Mouse (Mus musculus) gonadal fat pad, adult 2 months (tissue): ENCODE results near the gene Arnt2. TPM values are rescaled to one million over a fixed set of nuclear protein-coding genes. Genes with fewer than 3 reads are reported as not detected.

ENCODE experiments used
- DNase-seq: peaks from one replicate; pipeline ENCODE4 v3.0.0-alpha.2; 2012; ENCODE audit warnings: low read depth
- polyA plus RNA-seq: library from polyadenylated mRNA; depleted of rRNA; stranded (reverse); fragments of >200 nt; gene quantifications from 2 replicates; pipeline ENCODE4 v1.2.3, GENCODE M21; 2012

Arnt2 gene
- polyA plus RNA-seq, 1 experiment: 29.1 TPM

DNA sequence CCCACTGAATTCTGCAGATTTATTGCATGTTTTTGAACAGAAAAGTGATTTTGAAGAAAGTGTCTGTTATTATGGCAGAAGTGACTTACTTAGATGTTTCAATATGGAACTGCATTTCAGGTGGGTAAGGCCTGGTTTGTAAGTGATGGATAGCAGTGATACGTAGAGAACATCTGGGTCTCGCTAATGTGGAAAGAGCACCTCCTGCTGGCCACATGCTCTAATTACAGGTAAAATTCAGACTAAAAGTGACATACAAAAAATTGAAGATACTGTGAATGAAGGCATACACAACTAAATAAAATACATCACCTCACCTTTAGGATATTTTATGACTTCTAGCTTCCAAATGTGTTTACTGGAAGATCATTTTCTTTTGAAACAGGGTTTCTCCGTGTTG is 66.8 kb downstream of the Arnt2 start:
- no peak for DNase-seq

DNA sequence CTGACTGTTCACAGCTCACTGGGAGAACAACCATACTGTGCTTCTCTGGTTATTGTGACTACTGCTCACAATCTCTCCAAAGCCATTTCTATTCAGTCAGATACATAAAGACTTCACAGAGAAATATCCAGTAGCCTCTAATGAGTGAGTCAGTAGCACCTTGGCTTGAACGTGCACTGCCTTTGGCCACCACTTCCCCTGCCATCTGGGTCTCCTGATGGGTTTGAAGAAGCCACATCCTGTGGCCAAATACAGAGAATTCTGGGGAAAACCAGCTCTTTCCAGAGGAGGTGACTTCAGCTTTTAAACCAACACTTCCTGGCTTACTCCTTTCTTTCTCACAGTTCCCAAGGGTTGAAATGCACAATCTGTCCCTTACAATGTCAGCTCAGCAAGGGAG is 69.0 kb downstream of the Arnt2 start:
- no peak for DNase-seq

DNA sequence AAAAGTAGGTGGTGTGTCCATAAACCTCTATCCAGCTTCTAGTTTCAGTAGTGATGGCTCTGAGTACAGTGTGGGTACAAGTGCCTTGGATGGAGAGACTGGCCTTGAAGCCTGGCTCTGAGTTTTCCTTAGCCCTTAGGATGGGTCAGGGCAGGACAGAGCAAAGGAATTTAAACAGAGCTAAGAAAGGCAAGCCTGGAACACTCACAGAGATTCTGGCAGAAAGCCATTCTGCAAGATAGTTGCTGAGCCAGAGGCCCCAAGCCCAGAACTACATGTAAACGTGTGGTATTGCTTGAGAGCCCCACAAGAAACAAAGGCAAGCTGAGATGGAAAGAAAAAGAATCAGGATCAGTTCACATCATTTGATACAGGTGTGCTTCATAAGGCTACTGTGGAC is 70.8 kb downstream of the Arnt2 start:
- DNase-seq: no peak

DNA sequence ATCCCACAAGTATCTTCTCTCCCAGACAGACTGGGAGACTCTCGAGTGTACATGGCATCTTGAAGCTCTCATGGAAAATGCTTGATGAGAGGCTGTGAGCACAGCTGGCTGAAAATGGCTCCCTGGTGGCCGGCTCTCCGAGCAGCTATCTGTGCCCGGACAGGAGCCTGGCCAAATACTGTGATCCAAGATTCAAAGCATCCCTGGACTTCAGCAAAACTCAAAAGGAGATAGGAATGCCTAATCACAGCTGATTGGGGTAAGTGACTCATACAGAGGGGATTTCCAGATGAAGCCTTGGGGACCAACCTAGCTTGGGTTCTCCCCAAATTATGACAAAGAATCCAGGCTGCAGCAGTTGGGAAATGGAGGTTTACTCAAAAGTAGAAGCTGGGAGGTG is 72.2 kb downstream of the Arnt2 start:
- DNase-seq: no peak

DNA sequence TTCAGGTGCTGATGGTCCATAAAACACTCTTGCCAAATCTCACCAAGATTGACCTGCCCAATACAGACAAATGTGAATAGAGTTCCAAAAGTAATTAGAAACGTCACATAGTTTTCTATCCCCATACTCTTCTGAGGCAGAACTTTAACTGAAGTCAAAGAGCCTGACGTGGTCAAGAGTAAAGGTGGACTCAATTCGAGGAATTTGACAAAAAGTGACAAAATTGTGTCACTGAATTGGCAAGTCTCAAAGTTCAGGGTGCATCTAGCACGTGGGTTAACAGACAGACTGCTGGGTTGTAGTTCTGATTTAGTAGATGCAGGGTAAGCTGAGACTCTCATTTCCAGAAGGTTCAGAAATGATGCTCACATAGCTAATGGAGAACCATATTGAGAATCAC is 73.1 kb downstream of the Arnt2 start:
- no peak for DNase-seq

DNA sequence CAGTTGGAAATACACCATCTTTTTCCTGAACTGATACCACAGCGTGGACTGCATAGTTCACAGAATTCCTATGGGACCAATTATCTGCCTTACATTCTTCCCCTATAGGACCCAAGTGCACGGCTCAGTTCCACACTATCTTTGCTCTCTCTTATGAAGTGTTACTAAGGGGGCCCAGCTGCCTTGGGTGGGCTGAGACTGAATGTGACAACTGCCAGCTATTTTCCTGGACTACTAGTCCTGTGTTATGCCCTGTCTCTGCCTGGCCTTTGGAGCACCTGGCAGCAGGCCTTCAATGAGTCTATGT is 73.4 kb downstream of the Arnt2 start:
- DNase-seq: no peak

DNA sequence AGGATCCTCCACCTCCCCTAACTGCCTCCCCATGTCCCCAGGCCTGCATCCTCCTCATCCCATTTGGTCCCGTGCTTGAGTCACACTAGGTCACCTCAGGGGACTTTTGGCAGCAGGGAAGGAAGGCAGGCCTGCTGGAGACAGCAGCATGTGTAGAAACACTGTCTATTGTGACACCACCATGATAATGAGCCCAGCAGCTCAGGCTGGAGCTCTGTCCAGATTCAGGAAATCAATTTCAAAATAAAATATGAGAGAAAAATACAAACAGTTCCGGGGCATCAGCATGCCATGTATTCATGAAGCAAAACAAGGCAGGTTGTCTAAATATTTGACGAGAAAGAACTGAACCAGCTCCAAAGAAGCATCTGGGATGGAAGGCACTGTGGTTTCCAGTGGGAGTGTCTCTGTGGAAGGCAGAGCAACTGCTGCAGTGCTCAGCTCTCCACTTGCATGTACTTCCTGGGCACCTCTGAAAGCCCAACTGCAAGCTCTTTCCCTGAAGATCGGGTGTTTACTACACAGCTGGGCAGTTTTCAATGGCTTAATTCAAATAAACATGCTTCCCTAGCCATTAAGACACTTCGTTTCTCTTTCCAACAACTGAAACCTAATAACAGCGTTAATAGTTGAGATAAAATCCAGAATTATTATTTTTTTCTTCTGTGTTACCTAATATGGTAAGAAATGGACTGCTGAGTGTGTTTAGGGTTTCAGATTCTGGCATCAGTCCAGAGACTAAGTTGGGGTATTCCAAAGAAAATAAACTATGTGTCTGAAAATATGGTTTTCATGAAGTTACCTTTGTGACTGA is 74.0 kb downstream of the Arnt2 start:
- no peak for DNase-seq

DNA sequence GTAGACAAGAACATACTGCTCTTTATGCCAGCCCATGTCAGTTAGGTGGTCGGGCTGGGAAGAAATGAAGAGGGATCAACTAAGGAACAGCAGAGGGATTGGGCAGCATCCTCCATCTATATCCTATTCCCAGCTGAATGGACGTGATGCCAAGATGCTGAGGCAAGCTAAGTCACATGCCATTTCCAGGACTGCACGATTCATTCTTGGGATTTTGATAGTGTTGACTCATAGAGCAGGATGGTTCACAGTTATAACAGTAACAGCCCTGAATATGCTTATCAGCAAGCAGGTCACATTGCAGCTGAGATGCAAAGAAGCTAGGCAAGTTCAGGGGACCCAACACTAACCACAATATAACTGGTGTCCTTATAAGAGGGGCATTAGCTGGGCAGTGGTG is 76.0 kb downstream of the Arnt2 start:
- DNase-seq: no peak

DNA sequence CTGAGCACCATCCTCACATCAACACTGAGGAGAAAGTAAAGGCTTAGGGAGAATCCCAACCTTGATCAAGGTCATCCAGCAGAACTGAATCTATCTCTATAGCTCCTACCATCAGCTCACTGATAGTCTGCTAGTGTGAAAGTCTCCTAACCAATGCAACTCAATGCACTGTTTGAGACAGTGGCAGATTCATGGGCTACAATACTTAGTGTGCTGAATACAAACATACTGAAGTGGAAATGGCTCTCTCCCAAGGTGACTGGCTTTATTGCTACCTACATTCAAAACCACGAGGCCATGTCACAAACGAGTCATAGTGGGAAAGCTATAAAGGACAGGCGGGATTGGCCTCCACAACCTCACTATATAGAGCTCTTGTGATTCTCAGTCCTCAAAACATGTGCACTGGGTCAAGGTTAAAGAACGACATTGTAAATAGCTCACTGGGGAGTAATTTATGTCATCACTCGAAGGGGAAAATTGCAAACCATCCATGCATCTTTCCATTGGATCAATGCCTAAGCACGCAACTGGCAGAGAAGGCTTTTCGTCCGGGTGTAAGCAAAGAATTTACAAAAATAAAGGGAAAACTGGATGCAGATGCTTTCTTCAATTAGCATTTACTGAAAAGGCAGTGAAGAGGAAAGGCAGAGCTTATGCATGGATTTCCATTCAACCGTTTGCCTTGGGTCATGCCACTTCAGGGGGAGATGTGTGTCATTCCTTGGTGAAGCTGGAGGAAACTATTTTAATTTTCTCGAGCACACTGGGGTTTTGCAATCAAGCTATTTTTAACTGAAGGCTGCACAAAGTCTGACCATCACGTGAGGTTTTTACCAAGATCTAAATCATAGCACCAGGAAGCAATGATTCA is 77.4 kb downstream of the Arnt2 start:
- no peak for DNase-seq

DNA sequence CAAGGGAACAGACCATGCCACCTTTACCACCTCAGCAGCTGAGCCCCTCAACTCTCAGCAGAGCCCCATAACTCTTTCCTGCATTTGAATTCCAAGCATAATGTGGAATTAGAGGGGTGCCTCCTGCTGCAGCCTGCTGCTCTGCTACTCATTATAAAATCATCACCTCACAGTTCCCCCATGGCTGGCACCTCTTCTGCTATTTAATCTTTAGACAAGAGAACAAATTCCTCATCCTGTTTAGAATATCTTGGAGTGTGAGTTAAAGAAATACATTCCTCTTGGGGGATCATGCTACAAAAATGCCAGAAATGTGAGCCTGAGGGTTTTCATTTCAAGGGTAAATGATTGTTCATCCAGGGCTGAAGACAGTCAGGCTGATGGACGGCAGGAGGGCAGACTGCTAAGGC is 80.8 kb downstream of the Arnt2 start:
- DNase-seq: no peak

DNA sequence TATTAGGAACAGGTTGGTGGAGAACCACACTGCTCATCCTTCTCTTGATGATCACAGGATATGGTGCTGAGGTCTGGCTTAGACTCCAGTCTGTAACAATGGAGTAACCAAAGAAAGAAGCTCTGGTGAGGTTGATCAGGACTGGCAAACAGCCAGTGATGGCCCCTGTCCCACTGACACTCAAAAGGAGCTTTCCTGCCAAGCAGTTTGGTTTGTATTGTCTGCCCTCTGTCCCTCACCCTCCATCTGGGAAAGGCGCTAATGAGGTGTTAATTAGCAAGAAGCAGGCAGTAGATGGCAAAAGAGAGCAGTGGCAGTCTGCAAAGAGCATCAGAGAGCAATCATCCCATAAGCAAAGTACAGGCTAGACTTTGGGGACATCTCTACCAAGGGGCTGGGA is 81.2 kb downstream of the Arnt2 start:
- no peak for DNase-seq

DNA sequence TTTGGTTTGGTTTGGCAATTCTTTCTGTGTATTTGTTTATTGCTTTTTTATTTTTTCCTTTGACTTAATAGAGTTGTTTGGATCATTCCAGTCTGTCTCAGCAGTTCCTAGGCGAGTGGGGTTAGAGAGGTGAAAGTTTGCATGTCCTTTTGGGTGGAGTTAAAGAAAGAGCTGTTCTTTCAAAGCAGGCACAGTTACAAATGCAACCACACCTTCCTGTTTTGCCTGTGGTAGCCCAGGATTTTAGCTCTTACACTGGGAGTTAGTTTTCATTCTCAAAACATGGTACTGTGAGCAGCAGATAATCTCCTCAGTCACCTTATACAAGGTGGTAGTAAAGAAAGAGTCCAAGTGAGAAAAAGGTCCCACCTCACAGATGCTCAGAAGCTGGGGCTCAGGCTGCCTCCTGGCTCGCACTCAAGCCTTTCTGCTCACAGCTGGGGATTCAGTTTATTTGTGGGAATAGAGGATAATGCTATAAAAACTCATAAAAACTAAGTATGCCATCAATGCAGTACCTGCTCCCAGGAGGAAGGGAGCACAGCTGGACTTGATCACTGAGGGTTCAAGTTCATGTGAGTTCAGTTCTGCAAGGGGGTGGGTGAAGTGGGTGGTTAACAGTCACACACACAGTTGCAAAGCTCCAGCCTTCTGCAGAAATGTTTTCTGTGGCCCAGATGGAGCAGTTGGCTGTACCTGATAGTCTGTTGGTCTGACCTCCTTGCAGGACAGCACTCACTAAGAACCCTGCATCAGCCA is 84.2 kb downstream of the Arnt2 start:
- no peak for DNase-seq

DNA sequence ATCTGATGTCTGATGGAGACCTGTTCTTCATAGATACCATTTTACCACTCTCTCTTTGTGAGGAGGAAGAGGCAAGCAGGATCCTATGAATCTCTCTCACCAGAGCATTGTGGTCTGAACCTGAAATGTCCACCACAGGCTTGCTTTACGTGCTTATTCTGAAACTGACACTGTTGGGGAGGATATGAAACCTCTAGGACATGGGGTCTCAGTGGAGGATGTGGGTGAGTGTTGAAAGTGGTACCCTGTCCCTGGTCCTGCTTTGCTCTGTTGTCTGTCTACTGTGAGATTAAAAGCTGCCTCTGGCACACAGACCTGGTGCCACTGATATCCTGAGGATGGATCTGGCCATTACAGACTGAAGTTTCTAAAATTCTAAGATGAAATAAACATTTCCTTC is 88.4 kb downstream of the Arnt2 start:
- DNase-seq: no peak

DNA sequence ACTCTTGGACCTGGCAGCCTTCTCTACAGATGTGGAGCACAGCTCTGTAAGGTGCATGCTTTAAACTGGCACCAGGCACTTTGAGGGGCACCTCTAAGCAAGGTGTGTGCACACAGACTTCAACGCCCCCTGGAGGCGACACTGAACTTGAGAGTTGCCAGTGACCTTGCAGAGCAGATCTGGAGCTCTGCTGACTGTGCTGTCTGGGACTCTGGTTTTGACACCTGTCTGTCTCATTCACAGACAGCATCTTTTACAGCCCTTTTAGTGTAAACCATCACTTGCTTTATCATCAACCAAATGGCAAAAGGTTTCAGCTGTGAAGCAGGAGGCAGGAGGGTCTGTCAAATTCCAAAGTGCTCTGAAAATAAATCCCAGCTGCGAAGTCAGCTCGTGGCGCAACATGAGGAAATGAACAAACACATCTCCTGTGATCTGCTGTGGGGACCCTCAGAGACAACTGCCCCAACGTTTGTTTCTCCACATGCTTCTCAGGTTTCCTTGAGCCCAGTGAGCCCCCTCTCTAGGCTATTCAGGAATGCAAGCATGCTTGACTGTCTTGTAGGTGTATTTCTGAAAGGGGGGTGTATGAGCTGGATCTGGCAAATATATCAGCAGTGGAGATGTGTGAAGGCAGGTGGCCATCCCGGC is 94.5 kb downstream of the Arnt2 start:
- DNase-seq: no peak

DNA sequence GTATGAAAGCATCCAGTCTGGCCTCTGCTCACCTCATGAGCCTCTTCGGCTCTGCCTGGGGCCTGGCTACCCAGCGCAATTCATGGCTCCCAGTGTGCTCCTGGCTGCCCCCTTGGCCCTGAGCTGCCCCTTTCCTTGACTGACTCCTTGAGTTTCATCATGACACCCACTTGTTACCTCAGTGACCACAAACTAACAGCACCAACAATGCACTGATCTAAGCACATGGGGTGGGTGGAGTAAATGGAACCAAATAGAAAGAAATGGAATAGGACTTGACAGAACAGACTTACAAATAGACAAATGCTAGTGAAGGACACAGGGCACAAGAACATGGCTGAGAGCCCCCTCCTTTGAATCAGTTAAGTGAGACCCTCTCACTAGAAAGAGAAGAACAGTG is 95.2 kb downstream of the Arnt2 start:
- DNase-seq: no peak

DNA sequence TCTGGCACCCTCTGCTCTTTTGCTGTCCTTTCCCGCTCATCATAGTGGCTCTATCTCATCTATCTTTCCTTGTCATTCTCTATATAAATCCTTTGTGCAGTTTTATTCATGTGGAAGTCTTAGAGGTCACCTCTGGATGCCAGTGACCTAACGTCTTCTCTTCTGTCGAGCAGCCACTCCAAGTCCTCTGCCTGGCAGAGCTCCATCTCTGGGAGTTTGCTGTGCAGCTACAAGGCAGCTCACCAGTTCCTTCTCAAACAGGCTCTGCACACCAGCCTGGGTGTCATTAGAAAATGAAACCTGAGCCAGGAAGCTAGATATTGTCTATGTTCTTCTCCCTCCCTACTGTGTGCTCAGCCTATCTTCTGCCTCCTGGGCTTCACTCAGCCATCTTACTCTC is 98.4 kb downstream of the Arnt2 start:
- no peak for DNase-seq

DNA sequence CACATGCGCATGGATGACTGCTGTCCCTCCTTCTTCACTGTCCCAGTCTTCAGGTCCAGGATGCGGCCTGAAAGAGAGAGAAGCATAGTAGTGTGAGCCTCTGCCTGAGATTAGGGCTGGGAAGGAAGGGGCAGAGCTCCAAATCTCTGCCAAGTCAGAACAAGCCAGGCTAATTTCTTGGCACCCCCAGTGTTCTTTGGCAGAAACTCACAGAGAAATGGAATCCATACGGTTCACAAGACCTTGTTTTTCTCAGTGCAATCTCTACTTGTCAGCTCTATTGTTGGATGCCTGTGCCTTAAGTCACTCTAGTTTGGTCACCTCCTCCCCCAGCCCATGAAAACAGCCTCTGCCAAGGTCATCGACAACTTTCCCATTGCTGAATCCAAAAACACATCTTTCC is 99.1 kb downstream of the Arnt2 start:
- no peak for DNase-seq

DNA sequence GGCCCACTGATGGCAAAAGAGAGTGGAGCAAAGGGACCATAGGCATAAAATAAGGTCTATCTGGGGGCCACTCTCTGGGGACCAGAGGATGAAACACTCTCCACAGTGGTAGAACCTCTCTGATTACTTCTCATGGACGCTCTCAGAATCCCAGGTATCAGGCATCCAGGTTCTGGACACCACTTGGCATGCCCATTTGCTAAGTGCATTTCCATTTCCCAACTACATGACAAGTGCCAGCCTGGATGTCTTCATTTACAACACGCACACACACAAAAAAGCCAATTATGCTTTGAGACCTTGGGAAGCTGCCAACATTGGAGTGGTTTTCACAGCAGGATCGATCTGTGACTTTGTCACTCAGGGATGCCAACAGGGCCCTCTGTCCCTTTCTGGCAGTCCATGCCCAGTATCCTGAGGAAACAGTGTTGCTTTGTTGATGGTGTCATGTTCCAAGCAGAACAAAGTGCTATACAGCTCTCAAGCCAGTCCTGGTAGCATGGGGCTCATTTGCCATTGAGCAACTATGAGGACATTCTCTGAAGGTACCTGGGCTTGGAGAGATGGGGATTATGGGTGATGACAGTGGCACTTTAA is 102.5 kb downstream of the Arnt2 start:
- no peak for DNase-seq

DNA sequence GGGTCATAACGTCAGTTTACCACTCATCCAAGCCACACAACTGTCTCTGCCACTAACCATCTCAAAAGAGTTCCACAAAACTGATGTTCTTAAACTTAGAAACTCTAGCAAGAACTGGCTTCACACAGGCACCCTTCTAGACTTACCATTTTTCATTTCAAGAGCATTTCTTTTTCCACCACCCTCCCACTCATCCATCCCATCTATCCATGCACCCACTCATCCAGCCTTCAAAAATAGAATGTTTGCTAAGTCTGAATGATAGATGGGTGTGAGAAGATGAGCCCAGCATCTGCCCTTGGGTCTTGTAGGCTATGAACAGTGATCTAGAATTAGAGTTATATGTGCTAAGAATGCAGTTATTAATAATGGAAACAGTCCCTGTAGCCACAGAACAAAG is 109.7 kb downstream of the Arnt2 start:
- no peak for DNase-seq

DNA sequence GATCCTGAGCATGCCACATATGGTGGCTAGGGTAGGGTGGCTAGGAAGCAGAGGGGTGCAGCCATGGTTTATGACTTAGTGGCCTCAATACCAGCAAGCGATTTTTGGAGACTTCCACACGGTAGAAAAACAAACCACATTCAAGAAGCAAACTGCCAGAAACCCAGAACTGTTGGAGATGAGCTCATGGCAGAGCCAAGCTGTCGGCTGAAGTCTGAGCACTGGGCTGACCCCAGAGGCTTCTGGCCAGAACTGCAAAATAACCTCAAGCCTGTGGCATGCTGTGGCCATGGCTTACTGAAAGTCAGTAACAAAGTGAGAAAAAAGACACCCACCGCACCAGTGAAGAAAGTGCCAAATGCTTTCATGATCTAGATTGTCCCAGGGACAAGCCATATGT is 110.4 kb downstream of the Arnt2 start:
- DNase-seq: no peak

DNA sequence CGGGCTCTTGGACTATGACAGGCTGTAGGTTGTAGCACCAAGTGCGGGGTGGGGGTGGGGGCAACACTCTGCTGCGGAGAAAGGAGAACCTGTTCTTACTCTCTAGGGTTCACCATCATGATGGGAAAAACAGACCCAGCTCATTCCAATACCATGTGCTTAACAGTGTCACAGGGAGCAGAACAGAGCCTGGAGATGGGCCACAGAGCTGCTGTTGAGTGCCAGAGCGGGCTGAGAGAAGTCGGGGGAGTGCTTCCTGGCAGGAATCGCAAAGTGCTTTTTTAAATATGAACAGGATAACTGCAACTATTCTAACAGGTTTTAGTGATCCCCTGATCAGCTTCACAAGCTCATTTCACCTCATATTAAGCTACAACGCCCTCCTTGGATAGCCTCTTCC is 116.9 kb downstream of the Arnt2 start:
- no peak for DNase-seq

DNA sequence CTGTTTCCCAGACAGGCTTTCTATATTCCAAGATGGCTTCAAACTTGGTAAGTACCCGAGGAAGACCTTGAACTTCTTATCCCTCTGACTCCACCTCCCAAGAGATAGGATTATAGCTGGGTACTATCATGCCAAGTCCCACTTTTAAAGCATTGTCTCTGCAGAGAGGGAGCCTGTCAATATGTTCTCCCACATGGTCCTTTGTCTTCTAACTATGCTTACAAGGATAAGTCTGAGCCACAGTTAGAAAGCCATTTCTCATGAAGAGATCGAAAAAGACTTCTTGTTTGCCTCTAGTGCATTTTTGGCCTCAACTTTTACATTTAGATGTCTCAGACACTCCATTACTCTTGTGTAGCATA is 122.8 kb downstream of the Arnt2 start:
- DNase-seq: no peak
